Mouse (Mus musculus) spleen, postnatal 10 days (tissue): ENCODE measurements at regions not wholly inside any gene's neighbourhood (a gene's known extent, or its start where the extent isn't known, plus 50 kb on each side); places are given as distances from the start of the nearest gene placed in this dataset.
"Not testable (repeated sequence)": the region's sequence is repeated elsewhere in the genome, so short reads cannot be mapped to it uniquely, and the experiment has no call there.

Source experiments
- DNase-seq, 2 experiments: peaks; one replicate each; pipeline ENCODE4 v3.0.0; 2021 to 2022; ENCODE audit warnings: low spot score in 2 of 2

GRCm38 (mm10) chr6:68370010-68370409 is 834.4 kb upstream of the Tacstd2 start:
- DNase-seq: no peak

GRCm38 (mm10) chr6:68339846-68340245 is 804.2 kb upstream of the Tacstd2 start:
- no peak for DNase-seq

DNA sequence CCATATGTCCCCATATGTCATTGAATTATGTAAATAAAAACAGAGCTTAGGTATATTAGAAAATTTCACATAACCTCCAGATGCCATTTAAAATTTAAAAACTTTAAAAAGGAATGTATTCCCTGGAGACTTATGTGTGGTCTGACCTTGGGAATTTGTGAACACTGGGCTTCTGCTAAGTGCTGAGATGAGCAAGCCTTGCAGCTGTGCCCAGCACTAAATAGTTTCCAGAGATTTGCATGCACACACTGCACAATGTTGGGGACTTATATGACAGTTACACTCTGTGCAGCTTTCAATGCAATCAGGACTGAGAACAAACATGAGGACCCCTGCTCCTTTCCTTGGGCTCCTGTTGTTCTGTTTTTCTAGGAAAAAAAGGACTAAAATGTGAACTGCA is 803.6 kb upstream of the Tacstd2 start:
- not testable (repeated sequence) for DNase-seq

GRCm38 (mm10) chr6:68311409-68311808 is 775.8 kb upstream of the Tacstd2 start:
- DNase-seq: peak in 1 of 2 experiments; percentile 14

- DNase-seq: peak in 1 of 2 experiments; percentile 45
Measured at GRCm38 (mm10) chr6:68302133-68302532, 766.5 kb upstream of the Tacstd2 start.

GRCm38 (mm10) chr6:68256725-68257124 is 721.1 kb upstream of the Tacstd2 start:
- DNase-seq: no peak

GRCm38 (mm10) chr6:68256151-68256550 is 720.6 kb upstream of the Tacstd2 start:
- no peak for DNase-seq

DNA sequence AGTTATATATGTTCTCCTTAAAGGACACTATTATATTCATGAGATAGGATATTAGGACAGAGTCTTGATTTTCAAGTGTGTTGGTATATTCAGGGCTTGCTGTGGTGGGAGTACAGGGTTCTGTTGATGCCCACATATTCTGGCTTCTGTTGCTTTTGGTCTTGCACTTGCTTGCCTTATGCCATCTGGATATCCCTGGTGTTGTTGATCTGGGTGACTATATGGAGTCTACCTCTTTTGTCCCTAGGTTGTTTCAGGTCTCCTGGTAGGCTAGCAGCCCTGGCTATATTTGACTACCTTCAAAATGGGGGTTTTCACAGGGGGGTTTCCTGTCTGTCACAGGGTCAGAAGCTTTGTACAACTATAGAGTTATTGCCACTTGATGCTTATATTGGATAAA is 717.1 kb upstream of the Tacstd2 start:
- no peak for DNase-seq

DNA sequence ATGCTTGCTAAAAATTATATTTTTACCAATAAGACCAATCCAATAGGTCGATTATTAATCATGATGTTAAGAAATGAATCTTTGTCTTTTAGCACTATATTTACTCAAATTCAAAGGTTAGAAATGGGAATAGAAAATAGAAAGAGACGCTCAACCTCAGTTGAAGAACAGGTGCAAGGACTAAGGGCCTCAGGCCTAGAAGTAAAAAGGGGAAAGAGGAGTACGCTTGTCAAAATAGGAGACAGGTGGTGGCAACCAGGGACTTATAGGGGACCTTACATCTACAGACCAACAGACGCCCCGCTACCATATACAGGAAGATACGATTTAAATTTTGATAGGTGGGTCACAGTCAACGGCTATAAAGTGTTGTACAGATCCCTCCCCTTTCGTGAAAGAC is 715.7 kb upstream of the Tacstd2 start:
- DNase-seq: not testable (repeated sequence)

DNA sequence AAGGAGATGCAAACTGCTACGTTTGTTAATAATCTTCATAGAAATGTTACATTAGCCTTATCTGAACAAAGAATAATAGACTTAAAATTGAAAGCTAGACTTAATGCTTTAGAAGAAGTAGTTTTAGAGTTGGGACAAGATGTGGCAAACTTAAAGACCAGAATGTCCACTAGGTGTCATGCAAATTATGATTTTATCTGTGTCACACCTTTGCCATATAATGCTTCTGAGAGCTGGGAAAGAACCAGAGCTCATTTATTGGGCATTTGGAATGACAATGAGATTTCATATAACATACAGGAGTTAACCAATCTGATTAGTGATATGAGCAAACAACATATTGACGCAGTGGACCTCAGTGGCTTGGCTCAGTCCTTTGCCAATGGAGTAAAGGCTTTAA is 714.8 kb upstream of the Tacstd2 start:
- DNase-seq: not testable (repeated sequence)

DNA sequence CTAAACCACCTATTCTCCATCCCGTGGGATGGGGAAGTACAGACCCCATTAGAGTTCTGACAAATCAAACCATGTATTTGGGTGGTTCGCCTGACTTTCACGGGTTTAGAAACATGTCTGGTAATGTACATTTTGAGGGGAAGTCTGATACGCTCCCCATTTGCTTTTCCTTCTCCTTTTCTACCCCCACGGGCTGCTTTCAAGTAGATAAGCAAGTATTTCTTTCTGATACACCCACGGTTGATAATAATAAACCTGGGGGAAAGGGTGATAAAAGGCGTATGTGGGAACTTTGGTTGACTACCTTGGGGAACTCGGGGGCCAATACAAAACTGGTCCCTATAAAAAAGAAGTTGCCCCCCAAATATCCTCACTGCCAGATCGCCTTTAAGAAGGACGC is 713.7 kb upstream of the Tacstd2 start:
- not testable (repeated sequence) for DNase-seq

- not testable (repeated sequence) for DNase-seq
Measured at GRCm38 (mm10) chr6:68248018-68248533, 712.5 kb upstream of the Tacstd2 start.

GRCm38 (mm10) chr6:68242749-68243148 is 707.2 kb upstream of the Tacstd2 start:
- DNase-seq: not testable (repeated sequence)

DNA sequence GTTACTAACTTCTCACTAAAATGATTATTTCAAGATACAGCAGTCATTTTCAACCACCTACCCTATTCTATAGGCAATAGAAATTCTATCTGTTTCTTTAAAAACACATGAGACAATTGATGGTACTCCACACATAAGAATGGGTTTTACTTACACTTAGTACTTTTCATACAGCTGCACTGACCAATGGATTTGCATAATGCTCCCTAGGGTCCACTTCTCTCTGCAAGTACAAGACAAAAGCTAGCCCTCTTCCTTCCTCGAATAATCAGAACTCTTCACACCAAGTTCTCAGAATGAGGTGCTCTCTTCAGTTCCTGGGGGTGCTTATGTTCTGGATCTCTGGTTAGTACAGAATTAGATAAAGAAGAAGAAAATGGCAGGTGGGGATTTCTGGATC is 684.1 kb upstream of the Tacstd2 start:
- no peak for DNase-seq

DNA sequence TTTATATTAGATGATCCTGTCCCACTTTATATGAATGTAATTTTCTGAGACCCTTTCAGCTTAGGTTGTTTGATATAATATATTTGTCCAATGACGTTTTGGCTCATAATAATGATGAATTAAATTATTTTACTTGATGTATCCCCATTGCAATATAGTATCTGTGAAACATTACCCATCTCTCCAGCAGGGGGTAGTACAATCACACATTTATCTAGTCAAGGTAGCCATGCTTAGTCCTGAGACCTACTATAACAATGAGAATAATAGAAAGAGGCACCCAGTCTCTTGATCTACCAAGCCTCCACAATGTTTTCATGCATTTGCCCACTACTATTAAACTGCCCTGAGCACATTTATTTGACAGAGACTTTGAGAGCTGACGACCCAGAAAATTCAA is 665.9 kb upstream of the Tacstd2 start:
- peak in 1 of 2 experiments; percentile 30 for DNase-seq

DNA sequence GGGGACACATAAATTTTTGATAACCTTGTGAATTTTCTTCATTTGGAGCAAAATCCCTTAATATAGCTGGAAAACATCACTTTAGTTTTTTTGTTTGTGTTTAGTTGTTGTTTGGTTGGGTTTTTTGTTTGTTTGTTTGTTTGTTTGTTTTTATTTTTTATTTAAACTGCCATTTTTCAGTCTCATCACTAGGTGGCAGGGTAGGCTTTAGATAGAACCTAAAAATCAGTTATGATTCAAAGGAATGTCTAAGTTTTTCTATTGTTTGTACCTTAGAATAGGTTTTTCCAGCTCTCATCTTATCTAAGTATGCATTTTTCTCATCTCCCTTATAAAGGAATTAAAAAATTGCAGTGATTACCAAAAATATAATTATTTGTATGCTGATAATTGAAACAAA is 662.4 kb upstream of the Tacstd2 start:
- no peak for DNase-seq

DNA sequence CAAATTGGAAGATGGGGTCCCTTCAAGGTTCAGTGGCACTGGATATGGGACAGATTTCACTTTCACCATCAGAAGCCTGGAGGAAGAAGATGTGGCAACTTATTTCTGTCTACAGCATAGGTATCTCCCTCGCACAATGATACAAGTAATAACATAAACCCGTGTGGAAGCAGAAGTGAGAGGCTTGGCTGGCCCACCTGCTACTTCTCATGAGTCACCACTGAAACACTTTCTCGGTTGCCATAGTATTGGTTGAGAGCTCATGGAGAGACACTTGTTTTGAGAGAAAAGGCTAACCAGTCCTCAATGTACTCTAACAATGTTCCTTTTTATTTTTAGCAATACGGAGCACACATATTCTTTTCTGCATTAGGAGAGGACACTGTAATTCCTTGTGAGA is 629.2 kb upstream of the Tacstd2 start:
- no peak for DNase-seq

GRCm38 (mm10) chr6:68164111-68164510 is 628.5 kb upstream of the Tacstd2 start:
- DNase-seq: not testable (repeated sequence)

- DNase-seq: no peak
Measured at GRCm38 (mm10) chr6:68151569-68151968, 616.0 kb upstream of the Tacstd2 start.

GRCm38 (mm10) chr6:68102481-68102880 is 566.9 kb upstream of the Tacstd2 start:
- DNase-seq: peak; percentile 10 to 71
